Mouse (Mus musculus) neutrophil, adult 5-6 weeks (primary cell): ENCODE data around the gene Doc2a. TPM values are rescaled to one million over a fixed set of nuclear protein-coding genes. Genes with fewer than 3 reads are reported as not detected.

ENCODE experiments used
- ATAC-seq: fragments of 151-379, 151-347 bp; 2 replicates; pipeline ENCODE4 v1.8.0; 2017; ENCODE audit warnings: mild to moderate bottlenecking, moderate TSS enrichment; ENCODE audit not compliant: insufficient number of reproducible peaks, poor library complexity, low FRiP score, severe bottlenecking; ENCODE audit errors: extremely low read depth
- total RNA-seq: library from RNA; stranded (forward); fragments of 200-1000 nt; gene quantifications from 2 replicates; pipeline ENCODE4 v1.2.3, GENCODE M21; 2017

Gene Doc2a
- not detected in 2 replicates for total RNA-seq

GRCm38 (mm10) chr7:126847116-126847420 is at the start of gene Doc2a:
Doc2a (plus strand) TSS chr7:126847416.
- no peak for ATAC-seq

- ATAC-seq = 0 out of 2 replicates have a peak, but pooled peaks have one; percentile 7
Measured at GRCm38 (mm10) chr7:126798127-126799049, 48.8 kb upstream of the Doc2a start.

GRCm38 (mm10) chr7:126799050-126799467 is 48.2 kb upstream of the Doc2a start:
- ATAC-seq = peak; percentile 86

- ATAC-seq = peak; percentile 61
Measured at GRCm38 (mm10) chr7:126799468-126800268, 47.5 kb upstream of the Doc2a start.

GRCm38 (mm10) chr7:126800269-126801056 is 46.8 kb upstream of the Doc2a start:
- no peak for ATAC-seq

- no peak for ATAC-seq
Measured at GRCm38 (mm10) chr7:126801057-126801422, 46.2 kb upstream of the Doc2a start.

GRCm38 (mm10) chr7:126802134-126802889 is 44.9 kb upstream of the Doc2a start:
- ATAC-seq = no peak

GRCm38 (mm10) chr7:126803181-126803580 is 44.0 kb upstream of the Doc2a start:
- no peak for ATAC-seq

- ATAC-seq = no peak
Measured at GRCm38 (mm10) chr7:126803751-126804150, 43.5 kb upstream of the Doc2a start.

- no peak for ATAC-seq
Measured at GRCm38 (mm10) chr7:126806956-126807355, 40.3 kb upstream of the Doc2a start.

GRCm38 (mm10) chr7:126807405-126807804 is 39.8 kb upstream of the Doc2a start:
- no peak for ATAC-seq

GRCm38 (mm10) chr7:126808703-126809455 is 38.3 kb upstream of the Doc2a start:
- ATAC-seq = peak; percentile 43; the same call in 1 of the 2 replicates

GRCm38 (mm10) chr7:126809723-126810369 is 37.4 kb upstream of the Doc2a start:
- ATAC-seq = no peak

- ATAC-seq = no peak
Measured at GRCm38 (mm10) chr7:126815726-126816222, 31.4 kb upstream of the Doc2a start.

- no peak for ATAC-seq
Measured at GRCm38 (mm10) chr7:126816494-126816893, 30.7 kb upstream of the Doc2a start.

- no peak for ATAC-seq
Measured at GRCm38 (mm10) chr7:126817595-126817994, 29.6 kb upstream of the Doc2a start.

GRCm38 (mm10) chr7:126818818-126819217 is 28.4 kb upstream of the Doc2a start:
- no peak for ATAC-seq
